Mouse (Mus musculus): ENCODE data around the gene Rnf150. TPM values are rescaled to one million over a fixed set of nuclear protein-coding genes. Genes with fewer than 3 reads are reported as not detected.

Rnf150 gene
- total RNA-seq, 2 experiments from 2014 or later: 16.7 to 19.4 TPM

GRCm38 (mm10) chr8:82936866-82937265 is 73.7 kb downstream of the Rnf150 start:
- DNase-seq (ENCODE audit: low spot score in 2 of 2): no peak

DNA sequence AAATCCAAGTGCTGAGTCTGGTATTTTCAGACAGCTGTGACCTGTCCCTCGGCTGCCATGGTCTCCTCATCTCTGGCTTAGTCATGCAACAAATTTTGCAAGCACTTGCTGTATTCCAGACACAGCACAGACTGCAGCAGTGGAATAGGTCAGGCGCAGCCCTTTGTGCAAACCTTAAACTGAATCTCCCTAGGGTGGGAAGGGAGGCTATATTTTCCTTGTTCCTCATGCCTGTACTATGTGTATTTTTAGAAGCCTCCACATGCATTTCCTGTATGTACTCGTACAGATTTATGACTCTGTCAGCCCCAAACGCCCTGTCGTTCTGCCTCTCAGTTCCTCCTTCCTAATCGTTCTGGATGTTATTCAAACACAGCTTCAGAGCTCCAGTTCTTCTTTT is 76.8 kb downstream of the Rnf150 start:
- peak in 1 of 2 experiments; percentile 14 for DNase-seq (ENCODE audit: low spot score in 2 of 2)

DNA sequence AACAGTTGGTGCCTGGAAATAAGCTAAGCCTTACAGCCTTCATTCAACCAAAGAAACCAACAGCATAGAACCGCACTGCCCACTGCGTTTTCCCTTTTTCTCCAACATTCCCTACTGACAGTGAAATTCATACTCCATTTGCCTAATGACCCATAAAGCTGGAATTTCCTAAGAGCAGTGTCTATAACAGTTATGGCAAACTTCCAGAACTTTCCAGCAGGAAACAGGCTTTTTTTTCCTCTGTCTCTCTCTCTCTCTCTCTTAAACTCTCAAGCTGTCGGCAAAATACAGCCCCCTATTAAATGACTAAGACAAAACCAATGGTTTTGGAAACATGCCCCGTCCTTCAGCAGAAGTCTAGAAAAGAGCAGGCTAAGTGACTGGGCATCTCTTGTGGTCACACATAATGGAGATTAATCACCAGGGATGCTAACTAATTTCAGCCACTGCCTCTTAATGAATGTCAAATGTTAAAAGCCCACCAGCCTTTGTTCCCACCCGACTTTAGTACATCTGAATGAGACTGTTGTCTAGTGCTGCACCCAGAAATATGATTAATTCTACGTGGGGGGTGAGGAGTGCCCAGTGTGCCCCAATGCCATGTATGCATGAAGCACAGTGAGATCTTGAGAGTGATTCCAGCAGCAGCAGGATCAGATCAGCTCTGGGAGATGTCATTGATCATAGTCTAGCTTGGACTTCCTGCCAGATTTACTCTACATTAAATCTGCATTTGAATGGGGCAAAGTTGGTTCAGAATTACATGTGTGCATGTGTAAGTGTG is 80.3 kb downstream of the Rnf150 start:
- no peak for DNase-seq (ENCODE audit: low spot score in 2 of 2)

DNA sequence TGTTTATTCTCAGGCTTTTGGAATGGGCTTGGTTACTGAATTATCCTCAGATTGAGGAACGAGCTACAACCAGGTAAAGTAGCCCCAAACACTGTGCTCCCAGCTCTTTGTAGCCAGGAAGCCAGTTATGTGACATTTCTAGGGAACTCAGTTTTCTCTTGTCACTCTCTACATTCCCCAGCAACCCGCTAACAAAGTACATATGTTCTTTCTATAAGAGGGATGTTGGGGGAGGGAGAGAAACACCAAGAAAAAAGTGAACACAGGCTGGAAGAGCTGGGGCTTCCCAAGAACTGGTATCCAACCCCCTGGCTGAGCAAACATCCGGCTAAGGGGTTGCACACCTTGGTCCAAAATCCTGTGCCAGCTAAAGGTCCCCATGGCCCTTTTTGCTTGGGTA is 82.7 kb downstream of the Rnf150 start:
- DNase-seq (ENCODE audit: low spot score in 2 of 2): no peak

DNA sequence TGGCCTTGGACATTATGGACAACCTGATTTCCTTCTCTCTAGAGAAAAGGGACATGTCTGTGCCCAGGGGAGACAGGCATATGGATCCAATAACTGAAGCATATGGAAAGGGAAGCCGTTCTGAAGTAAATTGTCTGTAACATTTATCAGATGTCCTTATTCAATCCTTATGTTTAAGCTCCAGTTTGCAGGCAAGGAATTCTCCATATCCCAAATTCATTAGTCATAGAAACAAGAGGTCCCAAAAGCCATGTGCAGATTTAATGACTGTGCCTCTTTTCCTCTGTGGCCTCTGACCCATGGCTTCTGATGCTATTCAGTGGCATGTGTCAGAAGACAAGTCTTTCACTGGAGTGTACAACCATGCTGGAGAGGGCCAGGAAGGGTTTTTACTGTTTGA is 83.5 kb downstream of the Rnf150 start:
- DNase-seq (ENCODE audit: low spot score in 2 of 2): no peak

DNA sequence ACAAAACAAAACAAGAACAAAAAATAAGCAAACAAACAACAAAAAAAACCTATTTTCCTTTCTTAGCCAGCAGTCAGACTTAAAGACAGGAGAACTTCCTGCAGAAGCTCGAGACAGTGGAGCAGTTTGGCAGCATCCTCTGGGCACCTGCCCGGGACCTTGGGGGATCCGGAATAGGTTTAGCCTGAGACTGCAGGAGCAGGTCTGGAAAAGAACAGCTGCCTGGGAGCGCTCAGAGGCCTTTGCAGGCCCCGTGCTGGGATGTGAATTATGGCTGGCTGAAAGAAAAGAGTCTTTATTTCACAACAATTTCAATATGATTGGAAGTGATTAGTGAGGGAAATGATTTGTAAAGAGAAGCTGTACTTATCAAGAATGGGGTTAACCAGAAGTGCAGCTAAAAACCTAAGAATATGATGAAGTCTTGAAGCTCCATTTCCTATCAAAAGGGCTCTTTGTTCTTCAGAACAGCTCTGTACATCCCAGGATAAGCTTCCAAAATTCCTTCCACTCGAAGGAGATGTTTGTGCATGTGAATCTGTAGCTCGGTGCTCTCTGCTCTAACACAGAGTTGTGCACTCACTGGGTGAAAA is 92.1 kb downstream of the Rnf150 start:
- no peak for DNase-seq (ENCODE audit: low spot score in 2 of 2)

- no peak for DNase-seq (ENCODE audit: low spot score in 2 of 2)
Measured at GRCm38 (mm10) chr8:82959491-82959890, 96.3 kb downstream of the Rnf150 start.

DNA sequence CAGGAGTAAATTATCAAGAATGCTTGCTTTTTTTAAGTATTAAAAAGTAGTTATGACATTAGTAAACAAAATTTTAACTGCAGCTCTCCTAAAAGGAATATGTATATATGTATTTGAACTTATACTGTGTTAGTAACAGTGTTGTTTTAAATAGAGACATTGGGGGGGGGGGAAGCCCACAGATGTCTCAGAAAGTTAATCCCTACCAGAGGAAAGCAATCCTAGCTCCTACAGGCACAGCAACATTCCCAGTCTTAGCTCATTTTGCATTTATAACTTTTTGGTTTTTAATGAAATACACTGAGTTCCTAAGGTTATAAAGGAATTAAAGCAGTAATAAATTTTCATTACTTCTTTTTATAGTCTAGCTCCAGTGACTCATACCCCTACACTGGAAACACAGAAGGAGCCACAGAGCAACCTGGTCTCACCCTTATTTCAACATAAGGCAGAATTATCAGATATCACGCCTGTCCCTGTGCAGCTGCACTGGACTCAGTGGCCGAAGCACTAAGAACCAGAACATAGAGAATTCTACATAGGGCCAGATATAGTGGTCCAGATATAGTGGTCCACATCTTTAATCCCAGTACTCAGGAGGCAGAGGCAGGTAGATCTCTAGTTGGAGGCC is 96.9 kb downstream of the Rnf150 start:
- no peak for DNase-seq (ENCODE audit: low spot score in 2 of 2)

GRCm38 (mm10) chr8:82964537-82964936 is 101.4 kb downstream of the Rnf150 start:
- no peak for DNase-seq (ENCODE audit: low spot score in 2 of 2)

DNA sequence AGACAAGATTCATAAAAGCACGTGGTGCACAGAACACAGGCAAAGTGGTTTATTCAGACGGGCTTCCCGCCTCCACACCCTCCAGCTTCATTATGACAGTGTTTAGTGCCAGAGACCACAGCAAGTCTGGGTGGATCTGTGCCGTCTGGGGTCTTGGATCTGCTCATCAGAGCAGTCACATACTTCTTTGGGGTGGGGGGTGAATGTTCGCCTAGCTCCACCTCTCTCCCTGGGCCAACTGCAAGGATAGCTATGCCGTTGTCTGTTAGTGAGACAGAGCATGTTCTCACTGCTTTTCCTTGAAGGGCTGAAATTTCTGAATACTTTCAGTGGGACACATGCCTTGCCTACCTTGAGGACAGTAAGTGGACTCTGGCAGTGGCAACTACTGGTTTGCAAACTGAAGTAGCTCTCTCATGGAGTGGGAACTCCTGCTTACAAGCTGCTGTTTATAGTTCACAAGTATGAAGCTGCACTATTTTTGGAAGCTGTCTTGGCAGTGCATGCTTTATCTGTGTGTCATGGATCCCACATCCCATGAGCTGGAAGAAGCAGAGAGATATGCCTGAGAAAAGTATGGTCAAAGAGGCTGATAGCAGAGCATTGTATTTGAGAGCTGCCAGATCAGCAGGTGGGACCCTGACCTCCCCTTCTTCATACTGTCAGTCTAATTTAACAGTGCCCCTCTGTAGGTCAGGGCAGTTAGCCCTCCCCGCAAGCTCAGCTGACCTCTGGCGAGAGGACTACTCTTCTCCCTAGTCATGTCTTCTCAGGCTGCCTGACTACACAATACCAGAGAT is 104.9 kb downstream of the Rnf150 start:
- DNase-seq (ENCODE audit: low spot score in 2 of 2): no peak

GRCm38 (mm10) chr8:82969967-82970366 is 106.8 kb downstream of the Rnf150 start:
- DNase-seq (ENCODE audit: low spot score in 2 of 2): no peak

DNA sequence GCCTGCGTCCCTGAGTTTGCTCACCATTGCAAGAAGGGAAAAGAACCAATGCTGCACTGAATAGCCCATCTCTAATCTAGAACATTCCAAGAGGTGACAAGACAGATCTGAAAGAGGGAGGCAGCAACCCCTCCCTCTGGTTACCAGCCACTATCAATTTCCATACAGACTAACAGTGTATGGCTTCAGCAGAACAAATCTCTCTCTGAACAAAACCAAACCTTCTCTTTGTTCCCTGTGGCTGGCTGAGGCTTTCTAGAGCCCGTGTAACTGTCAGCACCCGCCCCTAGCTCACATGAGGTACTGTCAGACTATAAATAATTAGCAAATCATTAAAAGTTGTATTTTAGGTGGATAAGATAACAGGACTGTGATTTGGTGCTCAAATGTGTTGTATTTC is 109.7 kb downstream of the Rnf150 start:
- no peak for DNase-seq (ENCODE audit: low spot score in 2 of 2)

DNA sequence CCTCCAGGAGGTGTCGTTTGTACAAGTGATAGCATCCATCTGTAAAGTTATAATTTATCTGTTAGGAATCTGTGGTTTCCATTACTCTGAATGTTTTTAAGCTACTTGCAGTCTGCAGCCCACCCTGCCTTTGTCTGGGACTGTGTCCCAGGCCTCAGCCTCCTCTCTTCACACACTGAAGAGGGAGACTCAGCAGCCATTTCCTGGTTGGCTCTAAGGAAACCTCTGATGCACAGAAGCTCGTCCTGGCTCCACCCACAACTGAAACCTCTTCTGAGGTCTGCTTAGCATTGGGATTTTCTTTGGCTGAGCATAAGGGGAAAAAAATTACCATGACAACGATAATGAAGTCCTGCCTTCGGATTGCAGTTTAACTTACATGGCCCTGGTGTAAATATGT is 110.2 kb downstream of the Rnf150 start:
- no peak for DNase-seq (ENCODE audit: low spot score in 2 of 2)

DNA sequence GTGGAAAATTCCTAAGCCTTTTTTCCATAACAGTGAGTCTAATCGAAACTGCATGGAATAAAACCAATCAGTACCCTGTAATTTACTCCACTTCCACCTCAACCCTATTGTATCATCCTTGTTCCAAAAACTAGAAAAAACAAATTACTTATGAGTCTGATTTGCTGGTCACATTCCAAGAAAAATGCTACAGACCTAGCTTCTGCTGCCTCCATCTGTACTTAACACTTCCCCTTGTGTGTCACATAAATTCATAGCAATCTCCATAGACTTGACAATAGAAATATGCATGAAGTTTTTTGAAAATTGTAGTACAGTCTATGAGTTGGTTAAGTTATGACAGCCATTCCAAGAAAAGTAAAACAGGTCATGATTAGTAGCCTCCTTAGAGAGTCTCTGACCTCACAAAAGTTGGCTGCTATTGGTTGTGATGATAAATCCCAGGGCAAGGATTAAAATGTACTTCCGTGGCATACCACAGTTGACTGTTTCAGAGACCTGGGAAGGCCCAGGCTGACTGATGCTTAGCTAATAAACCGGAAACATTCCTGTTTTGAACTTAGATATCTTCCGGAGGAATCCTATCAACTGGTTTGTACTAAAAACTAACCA is 118.2 kb downstream of the Rnf150 start:
- no peak for DNase-seq (ENCODE audit: low spot score in 2 of 2)

GRCm38 (mm10) chr8:82982873-82983272 is 119.7 kb downstream of the Rnf150 start:
- no peak for DNase-seq (ENCODE audit: low spot score in 2 of 2)

DNA sequence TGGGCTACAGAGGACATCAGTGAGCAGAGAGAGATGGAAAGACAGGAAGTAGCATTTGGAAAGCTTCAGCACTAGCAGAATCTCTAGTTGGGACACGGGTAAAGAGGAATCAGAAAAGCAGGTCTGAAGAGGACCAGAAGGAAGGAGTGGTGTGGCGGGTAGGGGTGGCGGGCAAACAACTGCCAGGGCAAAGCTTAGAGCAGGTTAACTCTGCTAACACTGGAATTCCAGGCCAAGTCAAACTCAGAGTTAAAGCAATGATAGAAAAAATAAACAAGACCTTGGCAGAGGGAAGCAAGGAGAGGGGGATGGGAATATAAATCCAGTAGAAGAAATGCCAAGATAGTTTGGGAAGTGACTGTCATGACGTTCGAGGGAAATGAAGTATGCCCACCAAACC is 120.1 kb downstream of the Rnf150 start:
- DNase-seq (ENCODE audit: low spot score in 2 of 2): no peak

DNA sequence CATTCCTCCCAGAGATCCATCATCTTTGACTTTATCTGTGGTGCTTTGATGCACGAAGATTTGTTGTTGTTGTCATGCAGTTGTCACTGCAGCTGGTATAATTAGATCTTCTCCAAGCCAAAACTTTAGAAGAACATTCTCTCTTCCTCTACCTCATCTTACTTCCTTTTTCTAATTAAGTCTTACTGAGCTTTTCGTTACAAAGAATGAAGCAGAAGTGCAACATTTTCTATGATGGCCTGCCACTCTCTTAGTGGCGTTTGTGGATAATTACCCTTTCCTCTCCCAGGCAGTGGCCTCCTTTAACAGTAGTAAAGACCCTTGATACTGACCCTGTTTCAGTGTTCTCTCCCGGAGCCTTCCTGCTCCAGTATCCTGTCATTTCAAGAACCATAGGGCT is 128.9 kb downstream of the Rnf150 start:
- no peak for DNase-seq (ENCODE audit: low spot score in 2 of 2)

DNA sequence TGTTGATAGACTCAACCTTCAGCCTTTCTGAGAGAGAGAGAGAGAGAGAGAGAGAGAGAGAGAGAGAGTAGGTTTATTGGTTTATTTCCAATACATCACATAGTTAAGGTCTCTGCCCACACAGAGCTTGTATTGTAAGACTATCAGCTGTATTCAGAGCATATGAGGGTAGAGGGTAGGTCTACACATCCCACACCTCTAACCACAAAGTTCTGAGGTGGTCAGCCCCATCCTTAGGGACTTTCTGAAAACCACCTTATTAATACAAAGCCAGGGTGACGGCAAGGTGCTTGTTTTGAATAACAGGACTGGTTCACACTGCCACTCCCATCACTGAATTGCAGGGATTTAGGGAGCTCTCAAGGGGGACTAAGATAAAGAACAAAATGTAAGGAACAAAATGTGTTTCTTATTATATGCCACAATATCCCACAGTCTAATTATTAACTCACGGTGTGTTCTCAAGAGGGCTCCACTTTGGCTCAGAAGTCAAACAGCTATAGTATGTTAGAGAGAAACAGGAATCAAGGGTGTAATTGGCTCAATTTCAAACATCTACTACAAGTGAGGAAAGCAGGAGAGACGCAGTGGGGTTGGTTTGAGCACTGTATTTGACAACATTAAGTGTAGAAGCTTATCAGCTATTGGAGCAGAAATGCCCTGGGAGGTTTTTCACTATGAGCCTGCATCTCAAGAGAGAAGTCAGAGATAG is 132.7 kb downstream of the Rnf150 start:
- DNase-seq (ENCODE audit: low spot score in 2 of 2): no peak

DNA sequence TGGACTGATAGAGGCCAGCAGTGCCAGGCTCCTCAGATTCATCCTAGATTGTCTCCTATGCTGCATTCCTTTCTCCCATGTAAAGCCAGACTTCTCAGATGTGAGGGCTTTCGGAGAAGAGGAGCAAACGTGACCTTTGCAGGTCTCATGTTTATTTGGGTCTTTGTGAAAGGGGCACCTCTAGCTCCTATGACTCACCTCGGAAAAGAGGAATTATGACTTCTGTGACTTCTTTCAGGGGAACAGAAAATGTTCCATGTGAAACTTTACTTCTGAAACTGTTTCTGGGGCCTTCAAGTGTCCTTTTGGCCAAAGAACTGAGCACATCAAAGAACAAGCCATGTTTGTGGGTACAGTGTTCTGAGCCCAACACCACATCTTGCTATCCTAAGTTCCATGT is 133.7 kb downstream of the Rnf150 start:
- DNase-seq (ENCODE audit: low spot score in 2 of 2): no peak

DNA sequence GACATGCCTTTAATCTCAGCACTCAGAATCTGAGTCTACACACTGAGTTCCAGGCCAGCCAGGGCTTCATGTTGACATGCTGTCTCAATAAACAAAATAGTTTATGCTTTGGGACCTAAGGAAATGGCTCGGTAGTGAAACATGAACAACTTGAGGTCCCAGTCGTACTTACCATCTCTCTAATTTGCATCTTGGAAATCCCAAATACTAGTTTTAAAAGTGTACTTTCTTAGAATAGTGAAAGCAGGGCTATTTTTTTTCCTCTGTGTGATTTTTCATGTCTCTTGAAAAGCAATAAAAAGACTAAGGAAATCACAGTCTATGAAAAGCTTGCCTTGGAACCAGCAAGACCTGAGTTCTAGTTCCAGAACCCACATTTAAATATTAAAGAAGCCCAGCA is 135.6 kb downstream of the Rnf150 start:
- no peak for DNase-seq (ENCODE audit: low spot score in 2 of 2)

DNA sequence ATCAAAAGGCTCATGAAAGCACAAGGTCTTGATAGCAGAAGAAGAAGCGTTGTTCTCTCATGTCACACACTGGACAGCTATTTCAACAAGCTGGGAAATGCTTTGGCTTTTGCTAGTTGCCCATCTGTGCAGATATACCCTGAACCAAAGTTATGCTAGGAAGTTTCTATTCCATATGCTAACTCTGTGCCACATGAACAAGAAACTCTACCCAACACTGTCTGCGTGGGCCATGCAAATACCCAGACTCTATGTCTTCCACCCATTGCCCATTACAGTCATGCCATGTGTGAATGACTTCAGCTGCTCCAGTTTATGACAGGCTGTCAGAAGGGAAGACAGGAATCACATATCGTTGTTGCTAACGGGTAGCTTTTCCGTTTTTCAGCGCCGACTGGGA is 140.0 kb downstream of the Rnf150 start:
- no peak for DNase-seq (ENCODE audit: low spot score in 2 of 2)
